ENCODE assay signal across 9 mouse cellular contexts in the genomic region with DNA sequence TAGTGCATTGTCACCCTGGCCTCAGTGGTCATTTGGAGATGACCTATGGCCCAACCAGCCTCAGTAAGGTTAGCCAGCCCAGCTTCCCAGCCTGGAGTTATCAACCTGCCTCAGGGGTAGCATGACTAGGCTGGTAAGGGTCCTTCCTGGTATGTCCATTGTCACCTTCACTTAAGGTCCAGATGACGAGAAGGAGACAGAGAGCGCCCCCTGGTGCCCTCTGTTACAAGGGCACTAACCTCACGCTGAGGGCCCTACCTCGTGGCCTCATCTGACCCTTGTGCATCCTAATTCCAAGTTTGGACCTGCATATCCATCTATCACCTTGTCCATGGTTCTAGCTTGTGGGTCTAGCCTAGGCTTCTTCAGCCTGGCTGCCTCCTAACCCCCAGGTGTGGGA. TPM values are rescaled to one million over a fixed set of nuclear protein-coding genes. Genes with fewer than 3 reads are reported as not detected.
DNase-seq lines count a peak whose midpoint lies in the region; ATAC-seq and TF ChIP-seq lines count a peak whose summit lies in the region.
"Had no signal": no experiment of that assay in that cellular context is flagged by ENCODE, and none has a peak within 500 bp of the region (broad histone marks: within the 10 kb centered on the region; RNA-seq: fewer than 3 reads in every experiment).

No protein-coding gene starts in this region.

- TF ChIP-seq POLR2A in liver, adult 2 months (IDR thresholded peaks at IDR 0.05; ENCODE audit: extremely low read depth, insufficient read depth, low read length): no peak
- no peak for TF ChIP-seq POLR2A in embryonic fibroblast, embryonic 13.5 days (IDR thresholded peaks at IDR 0.05; ENCODE audit: low read depth, low read length)

- no peaks in the 10 kb centered on the region for H3K36me3 ChIP-seq in liver, adult 2 months (ENCODE audit: control insufficient read depth, insufficient read depth, low read length)
- H3K36me3 ChIP-seq in liver, embryonic 12.5 days: no peaks in the 10 kb centered on the region
- H3K36me3 ChIP-seq in limb, embryonic 10.5 days: no peaks in the 10 kb centered on the region
- H3K36me3 ChIP-seq in splenic B cell, adult 2 months (ENCODE audit: control insufficient read depth, insufficient read depth, low read length, poor library complexity, severe bottlenecking): no peaks in the 10 kb centered on the region
- H3K36me3 ChIP-seq: midbrain, embryonic 12.5 days had no signal

- WGBS in liver, adult 2 months: 7% methylated on average over 4 of the region's 4 CpGs
- WGBS in liver, embryonic 12.5 days (ENCODE audit: insufficient replicate concordance): 6% methylated on average over 4 of the region's 4 CpGs
- 22% methylated on average over 4 of the region's 4 CpGs for WGBS in limb, embryonic 10.5 days

- no peak overlapping the region for H3K4me2 ChIP-seq in liver, embryonic 12.5 days
- H3K4me2 ChIP-seq: midbrain, embryonic 12.5 days had no signal

- H3K9ac ChIP-seq in liver, adult 2 months (ENCODE audit: low read depth, low read length): no peak overlapping the region
- no peak overlapping the region for H3K9ac ChIP-seq in liver, embryonic 12.5 days
- H3K9ac ChIP-seq: midbrain, embryonic 12.5 days had no signal

- no peak for ATAC-seq in liver, embryonic 12.5 days

- H3K4me1 ChIP-seq in liver, adult 2 months (ENCODE audit: control insufficient read depth, insufficient read depth, low read length): 0 out of 2 replicates have a peak, but pooled peaks cover 3% of the 10 kb centered on the region
- no peaks in the 10 kb centered on the region for H3K4me1 ChIP-seq in liver, embryonic 12.5 days
- 0 out of 2 replicates have a peak, but pooled peaks cover 2% of the 10 kb centered on the region for H3K4me1 ChIP-seq in embryonic fibroblast, embryonic 13.5 days (ENCODE audit: control insufficient read depth, insufficient read depth, low read length)
- peaks cover 21% of the 10 kb centered on the region for H3K4me1 ChIP-seq in limb, embryonic 10.5 days

- peak; percentile 89 for TF ChIP-seq CTCF in liver, adult 2 months (IDR thresholded peaks at IDR 0.05; ENCODE audit: low read depth, low read length)
- TF ChIP-seq CTCF in embryonic fibroblast, embryonic 13.5 days (IDR thresholded peaks at IDR 0.05; ENCODE audit: borderline replicate concordance, insufficient read depth, low read length): peak; percentile 58; the same call in 1 of the 2 replicates

- H3K27me3 ChIP-seq in liver, adult 2 months (ENCODE audit: control insufficient read depth, insufficient read depth, low read length): no peaks in the 10 kb centered on the region
- peaks cover 11% of the 10 kb centered on the region; the same call in 1 of the 2 replicates for H3K27me3 ChIP-seq in liver, embryonic 12.5 days (replicated peaks)
- H3K27me3 ChIP-seq in limb, embryonic 10.5 days (ENCODE audit: low read depth, poor library complexity, severe bottlenecking): no peaks in the 10 kb centered on the region
- H3K27me3 ChIP-seq in splenic B cell, adult 2 months (ENCODE audit: control insufficient read depth, insufficient read depth, low read length, poor library complexity, severe bottlenecking): no peaks in the 10 kb centered on the region

- H3K27ac ChIP-seq in liver, adult 2 months (replicated peaks; ENCODE audit: insufficient read depth, low read depth, low read length): no peak overlapping the region
- no peak overlapping the region for H3K27ac ChIP-seq in liver, embryonic 12.5 days
- no peak overlapping the region for H3K27ac ChIP-seq in embryonic fibroblast, embryonic 13.5 days (ENCODE audit: insufficient read depth, low read length)
- no peak overlapping the region for H3K27ac ChIP-seq in limb, embryonic 10.5 days
- H3K27ac ChIP-seq: midbrain, embryonic 12.5 days had no signal

- peak; percentile 60 to 84 for DNase-seq in adrenal gland, adult (ENCODE audit: inconsistent age in 2 of 2, low spot score in 1 of 2)
- DNase-seq in adrenal gland, postnatal 4 days (ENCODE audit: low spot score in 2 of 2): no peak
- peak; percentile 32 for DNase-seq in liver, adult 2 months (ENCODE audit: extremely low read depth, low read depth, low spot score)
- peak; percentile 72 to 81 for DNase-seq in adrenal gland, postnatal 36 days
- DNase-seq in limb, embryonic 10.5 days (ENCODE audit: low spot score): peak; percentile 63
- DNase-seq in splenic B cell, adult 2 months (ENCODE audit: low read depth, low spot score): peak; percentile 34

- no peak overlapping the region for H3K4me3 ChIP-seq in liver, adult 2 months (ENCODE audit: insufficient read depth, low read depth, low read length)
- H3K4me3 ChIP-seq in liver, embryonic 12.5 days: no peak overlapping the region
- no peak overlapping the region for H3K4me3 ChIP-seq in embryonic fibroblast, embryonic 13.5 days (ENCODE audit: insufficient read depth, low read length)
- no peak overlapping the region for H3K4me3 ChIP-seq in limb, embryonic 10.5 days
- H3K4me3 ChIP-seq: midbrain, embryonic 12.5 days had no signal

- H3K79me2 ChIP-seq in liver, adult 2 months (ENCODE audit: control insufficient read depth, insufficient read depth, low read length): no peaks in the 10 kb centered on the region

- no peaks in the 10 kb centered on the region for H3K9me3 ChIP-seq in liver, embryonic 12.5 days (replicated peaks)
- H3K9me3 ChIP-seq in limb, embryonic 10.5 days (replicated peaks): no peaks in the 10 kb centered on the region
- H3K9me3 ChIP-seq: midbrain, embryonic 12.5 days had no signal

RNA-seq across cellular contexts. Expression of a gene that starts 32.7 kb away (rescaled TPM):
- total RNA-seq in adrenal gland, postnatal 4 days (2021): 10 to 100 TPM; 60.9 to 65.2 TPM
- 9.2 and 14.8 TPM in 2 replicates for total RNA-seq in liver, adult 2 months (2014; rRNA removed)
- polyA plus RNA-seq in liver, adult 2 months (2012; rRNA removed): 13.0 and 15.6 TPM in 2 replicates
- polyA plus RNA-seq in liver, embryonic 12.5 days (2016; fragmentation: Nextera tagmentation; extraction: Ambion mirVana): 2.8 and 2.9 TPM in 2 replicates
- total RNA-seq in adrenal gland, postnatal 36 days (2021): 10 to 100 TPM; 43.4 to 53.4 TPM
- 55.5 and 64.8 TPM in 2 replicates for polyA plus RNA-seq in embryonic fibroblast, embryonic 13.5 days (2011; ENCODE audit: insufficient read length, low read depth, missing spikeins)
- 13.8 and 15.2 TPM in 2 replicates for polyA plus RNA-seq in limb, embryonic 10.5 days (2016; fragmentation: Nextera tagmentation; extraction: Ambion mirVana)

RNA-seq across cellular contexts. Expression of a gene that starts 44.0 kb away (rescaled TPM):
- 1 to 10 TPM; 5.0 to 5.8 TPM for total RNA-seq in adrenal gland, postnatal 4 days (2021)
- not detected in 2 replicates for total RNA-seq in liver, adult 2 months (2014; rRNA removed)
- polyA plus RNA-seq in liver, adult 2 months (2012; rRNA removed): not detected in 2 replicates
- polyA plus RNA-seq in liver, embryonic 12.5 days (2016; fragmentation: Nextera tagmentation; extraction: Ambion mirVana): 0.13 and 0.24 TPM in 2 replicates
- 1 to 10 TPM; 1.1 to 1.8 TPM for total RNA-seq in adrenal gland, postnatal 36 days (2021)
- polyA plus RNA-seq in embryonic fibroblast, embryonic 13.5 days (2011; ENCODE audit: insufficient read length, low read depth, missing spikeins): not detected in 2 replicates
- polyA plus RNA-seq in limb, embryonic 10.5 days (2016; fragmentation: Nextera tagmentation; extraction: Ambion mirVana): 0.65 and 0.69 TPM in 2 replicates

Comparison
In these comparisons a context has a peak if more than half of its experiments do, and no peak if none do; other contexts are left out.
1. DNase-seq: peak in adrenal gland, adult (2 of 2), liver, adult 2 months (single experiment), adrenal gland, postnatal 36 days (2 of 2), limb, embryonic 10.5 days (single experiment) and splenic B cell, adult 2 months (single experiment); none in adrenal gland, postnatal 4 days (0 of 2).